Mouse (Mus musculus): Measurements from ENCODE around the gene Sst. TPM values are rescaled to one million over a fixed set of nuclear protein-coding genes. Genes with fewer than 3 reads are reported as not detected.
A peak's percentile ranks its signal among the peaks of the same experiment; 100 is the strongest.
"Not testable (repeated sequence)": the region's sequence is repeated elsewhere in the genome, so short reads cannot be mapped to it uniquely, and the experiment has no call there.

Gene Sst
- not detected in 2 replicates for polyA plus RNA-seq (2012; rRNA removed)

DNA sequence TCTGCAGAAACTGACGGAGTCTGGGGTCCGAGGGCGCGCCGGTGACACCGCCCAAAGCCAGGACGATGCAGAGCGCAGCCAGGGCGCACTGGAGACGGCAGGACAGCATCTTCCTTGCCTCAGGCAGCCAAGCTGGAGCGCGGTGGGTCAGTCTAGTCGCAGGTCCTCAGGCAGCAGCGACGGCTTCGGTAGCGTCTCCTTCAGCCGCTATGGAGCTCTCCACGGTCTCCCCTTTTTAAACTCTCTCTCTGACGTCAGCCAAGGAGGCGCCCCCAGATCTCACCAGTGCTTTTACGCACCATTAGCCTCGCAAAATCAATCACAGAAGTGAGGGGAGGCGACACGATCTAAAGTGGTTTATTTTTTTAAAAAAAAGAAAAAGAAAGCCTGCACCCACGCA, at the start of gene Sst:
TSS of gene Sst (minus strand) at position 323 of the 400 bp plus-strand sequence.
- DNase-seq (ENCODE audit: low read depth): no peak

DNA sequence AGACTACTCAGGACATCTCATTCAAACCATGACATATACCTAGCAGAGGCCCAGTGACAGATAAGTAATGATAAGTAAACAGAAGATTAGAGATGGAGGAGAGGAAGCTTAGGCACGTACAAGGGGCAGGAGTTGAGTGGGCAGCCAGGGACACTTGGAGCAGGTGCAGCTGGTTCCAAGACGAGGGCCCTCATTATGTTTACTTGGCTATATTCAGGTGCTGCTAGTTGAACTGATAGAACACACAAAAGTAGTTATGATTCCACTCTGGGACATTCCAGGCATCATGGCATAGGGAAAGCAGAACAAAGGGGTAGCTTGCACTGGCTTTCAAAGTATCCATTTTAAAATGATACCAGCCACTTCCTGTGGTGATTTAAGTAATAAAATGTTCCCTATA, 43.6 kb upstream of the Sst start:
- DNase-seq (ENCODE audit: low read depth): no peak

- DNase-seq (ENCODE audit: low read depth): no peak
Observed at GRCm38 (mm10) chr16:23932294-23932693, 41.5 kb upstream of the Sst start, which contains the start of gene Rtp2. Gene Rtp2, minus strand, starts transcription at chr16:23932394.

GRCm38 (mm10) chr16:23931275-23931674, 40.5 kb upstream of the Sst start:
- no peak for DNase-seq (ENCODE audit: low read depth)

GRCm38 (mm10) chr16:23930426-23931073, 39.8 kb upstream of the Sst start:
- no peak for DNase-seq (ENCODE audit: low read depth)

DNA sequence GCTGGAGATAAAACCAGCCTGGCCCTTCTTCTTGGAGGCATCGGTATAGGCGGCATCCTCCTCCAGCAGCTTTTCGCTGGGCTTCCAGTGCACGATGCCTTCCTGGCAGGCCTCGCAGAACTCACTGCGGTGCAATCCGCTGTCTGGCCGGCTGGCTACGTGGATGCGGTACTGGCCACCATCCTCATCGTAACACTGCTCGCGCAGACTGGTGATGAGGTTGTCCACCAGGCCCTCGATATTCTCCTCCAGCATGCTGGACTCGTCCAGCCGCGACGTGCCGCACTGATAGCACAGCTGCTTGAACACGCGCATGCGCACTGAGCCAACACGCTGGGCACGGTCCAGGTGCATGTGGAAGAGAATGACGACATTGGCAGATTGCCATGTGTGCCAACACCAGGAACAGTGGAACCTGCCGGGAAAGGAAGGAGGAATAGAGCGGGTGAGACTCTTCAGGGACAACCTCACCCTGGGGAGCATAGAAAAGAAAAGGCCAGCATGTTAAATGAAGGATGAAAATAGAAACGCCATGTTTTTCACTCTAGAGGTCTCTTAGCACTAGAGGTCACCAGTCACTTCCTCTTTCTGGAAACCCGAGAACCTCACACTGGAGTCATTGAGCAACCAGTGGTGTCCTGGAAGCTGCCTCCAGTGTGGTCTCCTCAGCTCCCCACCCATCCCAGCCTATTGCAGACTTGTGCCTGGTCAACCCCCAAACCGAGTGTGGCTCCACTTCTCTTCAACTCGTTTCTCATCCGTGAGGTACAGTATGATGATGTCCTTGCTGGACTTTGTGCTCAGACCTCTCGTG, 36.8 kb upstream of the Sst start:
- no peak for DNase-seq (ENCODE audit: low read depth)

- no peak for DNase-seq (ENCODE audit: low read depth)
Observed at GRCm38 (mm10) chr16:23922906-23923305, 32.1 kb upstream of the Sst start.

- DNase-seq (ENCODE audit: low read depth): no peak
Observed at GRCm38 (mm10) chr16:23921697-23922096, 30.9 kb upstream of the Sst start.

DNA sequence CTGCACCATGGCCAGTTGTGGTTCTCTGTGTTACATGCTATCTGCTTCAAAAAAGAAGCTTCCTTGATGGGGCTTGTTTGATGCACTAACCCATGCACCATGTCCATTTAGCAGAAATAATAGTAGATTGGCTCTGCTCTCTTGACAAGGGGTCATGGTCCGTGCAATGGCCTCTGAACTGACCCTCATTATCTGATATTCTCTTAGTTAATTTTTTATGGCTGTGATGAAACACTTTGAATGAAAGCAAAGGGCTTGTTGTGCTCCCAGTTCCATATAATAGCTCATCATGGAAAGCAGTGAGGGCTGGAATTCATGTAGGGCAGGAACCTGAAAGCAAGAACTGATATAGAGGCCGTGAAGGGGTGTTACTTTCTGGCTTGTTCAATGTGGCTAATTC, 28.7 kb upstream of the Sst start:
- DNase-seq (ENCODE audit: low read depth): no peak

DNA sequence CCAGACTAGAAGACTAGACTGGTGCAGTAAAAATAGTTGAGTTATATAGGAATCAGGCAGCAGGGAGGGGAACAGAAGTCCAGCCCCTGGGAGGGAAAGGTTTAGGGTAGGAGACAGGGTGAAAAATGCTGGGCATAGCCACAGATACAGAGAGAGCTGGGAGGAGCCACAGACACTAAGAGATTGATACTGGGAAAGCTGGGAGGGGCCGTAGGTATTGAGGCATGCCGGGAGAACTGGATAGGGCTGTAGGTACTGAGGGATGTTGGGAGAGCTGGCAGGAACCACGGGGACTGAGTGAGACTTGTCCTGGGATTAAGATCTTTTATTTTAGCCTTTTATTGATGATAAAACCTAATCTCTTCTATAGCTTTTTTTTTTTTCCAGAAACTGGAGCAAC, 22.6 kb upstream of the Sst start:
- DNase-seq (ENCODE audit: low read depth): no peak

DNA sequence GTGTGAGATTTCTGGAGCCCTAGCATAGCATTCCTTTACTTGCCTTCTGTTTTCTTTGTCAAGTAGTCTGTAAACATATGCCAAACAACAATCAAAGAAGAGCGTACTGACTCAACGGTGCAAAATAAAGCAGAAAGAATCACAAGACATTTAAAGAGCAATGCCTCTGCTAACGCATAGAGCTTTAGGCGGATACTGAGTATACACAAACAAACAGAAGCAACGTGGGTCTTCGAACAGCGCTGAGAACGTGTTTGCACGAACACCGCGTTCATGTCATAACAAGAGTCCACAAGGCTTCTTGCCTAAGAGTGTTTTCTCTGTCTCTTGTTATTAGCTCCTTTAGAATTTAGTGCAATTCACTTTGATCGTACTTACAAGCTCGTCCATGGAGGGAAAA, 22.0 kb upstream of the Sst start:
- DNase-seq (ENCODE audit: low read depth): no peak

DNA sequence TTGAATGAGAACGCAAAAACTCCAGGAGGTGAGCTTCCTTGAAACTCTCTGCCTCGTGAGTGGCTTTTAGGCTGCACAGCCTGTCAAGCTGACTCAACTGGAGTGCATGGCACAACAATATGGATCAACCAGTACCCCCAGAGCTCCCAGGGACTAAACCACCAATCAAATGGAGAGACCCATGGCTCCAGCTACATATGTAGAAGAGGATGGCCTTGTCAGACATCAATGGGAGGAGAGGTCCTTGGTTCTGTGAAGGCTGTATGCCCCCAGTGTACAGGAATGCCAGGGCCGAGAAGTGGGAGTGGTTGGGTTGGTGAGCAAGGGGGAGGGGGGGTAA, 18.2 kb upstream of the Sst start:
- DNase-seq (ENCODE audit: low read depth): not testable (repeated sequence)

- DNase-seq (ENCODE audit: low read depth): not testable (repeated sequence)
Observed at GRCm38 (mm10) chr16:23908076-23909014, 17.6 kb upstream of the Sst start.

DNA sequence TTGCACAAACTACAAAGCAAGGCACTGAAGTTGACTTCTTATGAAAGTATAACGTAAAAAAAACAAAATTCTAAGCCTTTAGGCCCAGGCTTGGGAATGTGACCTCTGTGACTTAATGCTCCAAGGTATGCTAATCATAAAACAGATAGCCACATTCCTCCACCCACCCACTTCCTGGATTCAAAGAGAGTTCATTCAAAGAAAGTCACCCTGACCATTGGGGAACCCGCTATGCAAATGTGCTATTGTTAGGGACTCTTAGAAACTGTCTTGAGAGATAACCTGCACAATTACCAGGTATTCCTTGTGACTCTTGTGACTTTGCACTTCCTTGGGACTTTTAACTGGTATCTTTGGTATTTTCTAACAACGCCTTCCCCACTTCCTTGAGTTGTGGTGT, 15.8 kb upstream of the Sst start:
- not testable (repeated sequence) for DNase-seq (ENCODE audit: low read depth)

- no peak for DNase-seq (ENCODE audit: low read depth)
Observed at GRCm38 (mm10) chr16:23901411-23901810, 10.7 kb upstream of the Sst start.

- no peak for DNase-seq (ENCODE audit: low read depth)
Observed at GRCm38 (mm10) chr16:23900061-23900460, 9.3 kb upstream of the Sst start.

DNA sequence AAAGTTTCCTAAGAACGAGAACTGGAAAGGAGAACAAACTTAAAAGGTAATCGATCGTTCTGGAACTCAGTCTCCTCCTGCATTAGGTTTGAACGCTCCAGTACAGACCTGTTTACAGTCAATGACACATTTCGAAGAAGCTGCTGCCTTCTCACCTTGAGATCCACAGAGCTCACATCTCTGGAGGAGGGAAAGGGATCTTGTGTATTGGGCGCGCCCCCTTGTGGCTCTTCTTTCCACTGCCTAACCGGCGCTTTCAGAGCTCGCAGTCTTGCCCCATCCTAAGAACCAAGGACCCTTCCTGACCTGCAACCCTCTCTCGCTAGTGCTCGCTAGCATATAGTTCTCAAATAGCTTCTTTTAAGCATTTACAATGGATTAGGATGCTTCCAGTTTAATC, 8.1 kb upstream of the Sst start:
- no peak for DNase-seq (ENCODE audit: low read depth)

- DNase-seq (ENCODE audit: low read depth): peak; percentile 71
Observed at GRCm38 (mm10) chr16:23897984-23898586, 7.3 kb upstream of the Sst start.

GRCm38 (mm10) chr16:23897486-23897885, 6.7 kb upstream of the Sst start:
- no peak for DNase-seq (ENCODE audit: low read depth)

GRCm38 (mm10) chr16:23895135-23895534, 4.4 kb upstream of the Sst start:
- peak; percentile 66 for DNase-seq (ENCODE audit: low read depth)

- no peak for DNase-seq (ENCODE audit: low read depth)
Observed at GRCm38 (mm10) chr16:23890151-23890550, 607 bp downstream of the Sst start.
